Mouse (Mus musculus) T-helper 2 cell (primary cell): Measurements from ENCODE around the gene Gm4513.
"Not testable (repeated sequence)": the region's sequence is repeated elsewhere in the genome, so short reads cannot be mapped to it uniquely, and the experiment has no call there.

ENCODE experiments used
- in situ Hi-C: fragments of 300-600 bp; cut with MboI, MseI; formaldehyde crosslinking; loops from one replicate; pipeline ENCODE4 v1.15.1; 2025; ENCODE audit warnings: high pct_unique_total_duplicates

The Gm4513 gene

DNA sequence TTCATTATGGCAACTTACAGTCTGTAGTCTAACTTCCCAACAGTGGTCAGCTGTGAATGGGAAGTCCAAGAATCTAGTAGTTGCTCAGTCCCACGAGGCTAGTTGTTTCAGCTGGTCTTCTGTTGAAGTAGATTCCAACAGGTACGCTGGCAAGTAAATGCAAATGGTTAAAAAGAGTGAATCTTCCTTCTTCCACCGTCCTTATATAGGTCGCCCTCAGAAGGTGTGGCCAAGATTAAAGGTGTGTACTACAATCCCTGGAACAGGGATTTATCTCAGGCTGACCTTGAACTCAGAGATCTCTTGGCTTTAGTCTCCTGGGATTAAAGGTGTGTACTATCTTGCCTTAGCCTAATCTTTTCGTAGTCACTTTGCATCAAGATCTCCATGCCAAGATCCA is at the start of gene Gm4513:
Gm4513 (minus strand) TSS at position 101 of the 400 bp plus-strand sequence.
- in situ Hi-C loops, result not testable (repeated sequence)

DNA sequence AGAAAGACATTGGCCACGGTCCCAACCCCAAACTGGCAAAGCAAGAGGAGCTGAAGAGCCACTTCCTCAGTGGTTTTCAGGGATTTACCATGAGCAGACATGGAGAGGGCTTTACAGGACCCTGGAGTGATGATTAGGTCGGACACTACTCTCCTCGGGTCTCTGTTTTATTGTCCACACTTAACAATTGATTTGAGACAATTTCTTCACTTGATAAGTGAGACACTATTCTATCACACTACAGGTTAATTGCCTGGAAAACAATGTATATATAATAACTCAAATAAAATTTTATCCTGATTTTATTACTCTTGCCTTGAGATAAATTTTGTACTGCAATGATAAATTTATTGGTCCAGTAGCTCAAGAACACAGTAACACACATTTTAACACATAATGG is 22.7 kb downstream of the Gm4513 start, which contains the start of gene Gm4141:
Gm4141 (minus strand) TSS at position 101 of the 400 bp plus-strand sequence.
- in situ Hi-C loops, result not testable (repeated sequence)

DNA sequence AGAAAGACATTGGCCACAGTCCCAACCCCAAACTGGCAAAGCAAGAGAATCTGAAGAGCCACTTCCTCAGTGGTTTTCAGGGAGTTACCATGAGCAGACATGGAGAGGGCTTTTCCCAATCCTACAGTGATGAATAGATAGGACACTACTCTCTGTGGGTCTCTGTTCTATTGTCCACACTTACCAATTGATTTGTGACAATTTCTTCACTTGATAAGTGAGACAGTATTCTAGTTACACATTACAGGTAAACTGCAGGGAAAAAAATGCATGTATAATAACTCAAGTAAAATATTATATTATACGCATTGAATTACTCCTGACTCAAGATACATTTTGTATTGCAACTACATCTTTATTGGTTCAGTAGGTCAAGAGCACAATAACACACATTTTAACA is 53.2 kb downstream of the Gm4513 start, which contains the start of gene Gm5726:
Gm5726 (minus strand) TSS at position 101 of the 400 bp plus-strand sequence.
- in situ Hi-C loops, result not testable (repeated sequence)
